Mouse (Mus musculus): Measurements from ENCODE around the gene Sult2a6.

Sult2a6 gene

DNA sequence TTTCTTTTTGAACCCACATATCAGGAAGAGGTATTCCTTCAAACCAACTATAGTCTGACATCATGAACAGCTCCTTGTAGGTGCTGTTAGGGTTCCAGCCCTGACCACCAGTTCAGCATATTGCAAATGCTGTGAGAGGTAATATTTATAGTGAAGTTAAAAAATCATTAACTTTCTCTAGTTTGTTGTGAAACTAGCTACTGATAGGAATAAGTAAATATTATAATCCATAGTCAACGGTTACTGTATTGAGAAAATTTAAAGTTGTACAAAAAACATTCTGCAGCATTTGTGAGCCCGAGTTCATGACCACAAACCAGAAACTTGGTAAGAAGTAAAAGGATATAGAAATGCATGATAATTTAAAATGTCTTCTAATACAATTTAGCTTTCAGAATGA, at the start of gene Sult2a6:
Gene Sult2a6, minus strand, starts transcription at position 101 of the 400 bp plus-strand sequence.
- in situ Hi-C loops (cut with MboI, MseI): no loop called here

DNA sequence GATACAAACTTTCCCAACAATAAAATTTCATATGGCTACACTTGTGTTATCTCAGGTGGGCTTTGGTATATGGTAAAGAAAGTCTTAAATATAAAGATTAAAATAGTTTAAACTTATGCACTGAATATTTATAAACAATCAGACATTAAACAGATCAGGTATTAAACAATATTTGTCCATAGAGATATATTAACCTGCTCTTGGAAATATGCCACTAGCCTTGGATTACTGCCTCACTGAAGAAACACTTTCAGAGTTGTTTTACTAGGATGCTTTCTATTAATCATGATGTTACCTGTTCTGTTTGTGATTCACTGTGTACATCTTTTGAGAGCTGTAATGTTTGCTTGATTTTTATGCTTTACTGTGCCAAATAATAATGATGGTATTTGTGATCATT, 39.4 kb downstream of the Sult2a6 start:
- in situ Hi-C loops (cut with MboI, MseI): no loop called here

DNA sequence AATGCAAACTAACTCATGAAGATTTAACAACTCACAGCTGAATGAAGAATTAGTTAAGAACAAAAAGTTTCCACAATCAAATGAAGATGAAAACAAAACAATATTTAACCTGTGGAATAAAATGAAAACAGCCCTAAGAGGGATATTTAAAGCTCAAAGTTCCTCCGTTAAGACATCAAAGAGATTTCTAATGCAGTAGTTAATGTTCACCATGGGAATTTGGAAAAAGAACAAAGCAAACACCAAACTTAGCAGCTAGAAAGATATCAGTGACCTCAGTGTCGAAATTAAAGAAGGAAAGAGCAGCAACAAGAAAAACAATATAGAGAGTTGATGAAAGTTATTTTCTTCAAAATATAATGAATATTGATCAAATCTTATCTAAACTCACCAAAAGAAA, 51.3 kb downstream of the Sult2a6 start:
- in situ Hi-C loops (cut with MboI, MseI): no loop called here

DNA sequence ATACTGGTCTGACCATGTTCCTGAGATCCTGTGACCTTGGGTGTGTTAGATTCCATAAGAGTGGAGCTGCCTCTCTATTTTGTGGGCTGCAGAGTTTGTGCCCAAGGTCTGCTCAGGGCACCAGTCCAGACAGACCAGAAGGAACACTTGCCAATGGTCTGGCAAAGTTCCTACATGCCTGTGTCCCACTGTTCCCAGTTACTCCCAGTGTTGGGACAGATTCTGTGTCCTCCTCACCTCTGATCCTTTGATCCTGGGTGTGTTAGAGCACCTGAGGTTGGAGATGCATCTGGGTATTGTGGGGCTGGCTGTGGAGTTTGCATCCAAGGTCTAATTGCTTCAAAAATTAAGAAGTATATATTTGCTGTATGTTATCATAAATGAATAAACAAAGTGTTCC, 52.2 kb downstream of the Sult2a6 start:
- in situ Hi-C loops (cut with MboI, MseI): no loop called here
